Mouse (Mus musculus) brain, adult 2 months (tissue): Measurements from ENCODE around the gene Rictor.

Experiments
- DNase-seq: peaks from one replicate; pipeline ENCODE4 v3.0.0; 2011; ENCODE audit warnings: low read depth, low spot score

The Rictor gene

DNA sequence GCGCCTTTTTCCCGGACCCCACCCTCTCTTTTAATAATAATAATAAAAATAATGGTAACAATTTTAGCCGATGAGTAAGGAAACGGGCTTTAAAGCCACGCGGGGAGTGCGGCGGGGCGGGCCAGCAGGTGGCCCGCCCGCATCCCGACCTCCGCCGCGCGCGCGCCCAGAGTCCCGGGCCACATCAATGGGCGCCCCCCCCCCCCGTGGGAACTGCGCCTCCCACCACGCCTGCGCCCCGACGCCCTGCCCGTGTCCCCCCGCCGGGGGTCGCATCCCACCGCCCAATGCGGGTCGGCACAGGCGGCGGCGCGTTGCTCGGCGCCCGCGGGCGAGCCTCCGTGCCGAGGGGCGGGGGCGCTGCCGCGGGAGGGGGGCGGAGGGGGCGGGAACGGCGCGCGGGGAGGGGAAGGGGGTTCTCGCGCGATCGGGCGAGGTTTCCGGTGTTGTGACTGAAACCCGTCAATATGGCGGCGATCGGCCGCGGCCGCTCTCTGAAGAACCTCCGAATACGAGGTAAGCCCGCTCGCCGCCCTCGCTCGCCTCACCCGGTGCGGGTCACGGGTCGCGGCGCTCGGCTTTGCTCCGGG lies at the start of gene Rictor:
Rictor (plus strand) TSS at position 444 of the 590 bp plus-strand sequence.
- peak; percentile 90 for DNase-seq

DNA sequence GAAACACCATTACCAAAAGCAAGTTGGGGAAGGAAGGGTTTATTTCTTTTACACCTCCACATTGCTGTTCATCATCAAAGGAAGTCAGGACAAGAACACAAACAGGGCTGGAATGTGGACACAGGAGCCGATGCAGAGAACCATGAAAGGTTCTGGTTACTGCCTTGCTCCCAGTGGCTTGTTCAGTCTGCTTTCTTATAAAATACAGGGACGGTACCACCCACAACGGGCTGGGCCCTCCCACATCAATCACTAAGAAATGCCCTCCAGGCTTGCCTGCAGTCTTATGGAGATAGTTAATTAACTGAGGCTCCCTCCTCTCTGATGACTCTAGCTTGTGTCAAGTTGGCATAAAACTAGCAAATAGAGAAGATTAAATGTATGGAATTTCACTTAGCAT lies 46.2 kb upstream of the Rictor start:
- DNase-seq = no peak

GRCm38 (mm10) chr15:6663991-6664390 lies 44.2 kb upstream of the Rictor start:
- no peak for DNase-seq

- no peak for DNase-seq
These were observed 42.1 kb upstream of the Rictor start for GRCm38 (mm10) chr15:6666072-6666471.

- no peak for DNase-seq
These were observed 39.3 kb upstream of the Rictor start for GRCm38 (mm10) chr15:6668793-6669437.

DNA sequence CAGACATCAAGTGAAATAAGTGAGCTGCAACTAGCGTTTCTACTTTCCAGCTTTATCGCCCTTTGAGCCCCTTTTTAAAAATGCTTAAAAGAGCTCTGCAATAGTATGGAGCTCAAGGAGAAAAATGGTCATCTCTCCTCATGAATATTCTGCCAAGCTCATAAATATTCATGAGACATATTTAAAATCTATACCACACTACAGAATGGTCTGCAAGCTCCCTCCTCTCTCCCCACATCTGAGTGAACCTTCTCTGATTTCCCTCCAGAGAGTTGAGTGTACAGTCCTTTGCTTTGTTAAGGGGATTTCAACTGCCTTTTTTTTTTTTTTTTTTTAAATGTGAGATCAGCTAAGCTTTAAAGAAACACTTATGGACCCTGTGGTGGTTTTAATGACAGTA lies 29.7 kb upstream of the Rictor start:
- DNase-seq = no peak

- DNase-seq = no peak
These were observed 6.0 kb upstream of the Rictor start for GRCm38 (mm10) chr15:6702164-6702563.

DNA sequence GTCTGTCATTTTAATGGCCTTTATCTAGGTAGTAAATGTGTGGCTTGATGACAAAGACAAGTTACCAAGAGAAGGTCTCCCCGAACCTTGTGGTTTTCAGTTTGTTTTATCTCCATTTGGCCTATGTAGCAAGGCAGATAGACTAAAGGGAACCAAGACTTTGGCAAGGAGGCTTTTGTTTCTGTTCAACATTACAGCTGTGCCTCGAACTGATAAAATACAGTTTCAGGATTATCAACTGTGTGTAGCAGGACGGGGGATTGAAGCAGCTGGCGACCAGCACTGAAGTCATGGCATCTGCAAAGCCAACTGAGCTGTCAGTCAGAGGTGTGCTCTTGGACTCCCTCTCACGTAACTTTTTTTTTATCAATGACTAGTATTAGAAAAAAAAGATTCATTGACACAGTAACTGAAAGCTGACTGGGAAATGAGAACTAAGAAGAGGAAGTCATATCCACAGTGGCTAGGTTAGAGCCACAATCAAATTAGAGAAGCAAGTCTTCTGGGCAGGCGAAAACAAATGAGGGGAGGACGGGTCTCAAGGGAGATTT lies 2.8 kb upstream of the Rictor start:
- no peak for DNase-seq

- peak; percentile 75 for DNase-seq
These were observed 636 bp upstream of the Rictor start for GRCm38 (mm10) chr15:6707551-6707935.

DNA sequence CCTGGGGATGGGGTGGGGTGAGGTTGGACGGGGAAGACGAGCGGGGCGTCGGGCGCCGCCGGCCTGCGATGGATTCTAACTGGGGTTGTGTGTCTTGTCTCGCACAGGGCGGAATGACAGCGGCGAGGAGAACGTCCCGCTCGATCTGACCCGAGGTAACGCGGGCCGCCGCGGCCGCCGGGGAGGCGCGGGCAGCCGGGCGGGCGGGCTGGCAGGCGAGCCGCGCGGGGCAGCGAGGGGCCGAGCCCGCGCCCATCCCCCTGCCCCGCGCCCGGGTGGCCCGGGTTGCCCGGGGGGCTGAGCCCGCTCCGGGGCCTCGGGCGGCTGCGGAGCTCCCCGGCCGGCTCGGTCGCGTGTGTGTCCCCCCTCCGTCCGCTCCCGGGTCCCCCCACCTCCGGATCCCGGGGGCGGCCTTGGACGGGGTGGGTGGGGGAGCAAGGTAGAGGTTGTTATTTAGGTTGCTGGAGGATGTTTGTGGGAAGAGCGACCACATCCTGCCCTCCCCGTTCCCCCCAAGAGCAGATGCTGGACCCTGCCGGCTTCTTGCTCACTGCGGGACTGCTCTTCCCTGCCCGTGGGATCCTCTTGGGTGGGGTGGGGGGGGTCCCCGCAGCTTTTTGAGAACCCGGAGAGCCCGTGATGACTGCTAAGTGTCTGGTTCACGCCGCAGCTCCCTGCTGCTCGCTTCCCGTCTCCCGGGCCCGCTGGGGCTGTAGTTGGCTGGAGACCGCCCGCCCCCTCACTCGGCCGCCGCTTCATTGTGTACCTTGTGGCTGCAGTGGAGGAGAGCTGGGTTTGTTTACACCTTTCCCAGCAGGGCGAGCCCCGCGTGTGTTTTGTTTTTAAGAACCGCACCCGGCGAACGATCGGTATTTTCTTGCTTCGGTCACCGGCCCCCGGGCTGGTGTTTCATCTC lies 605 bp downstream of the Rictor start:
- peak; percentile 42 for DNase-seq

DNA sequence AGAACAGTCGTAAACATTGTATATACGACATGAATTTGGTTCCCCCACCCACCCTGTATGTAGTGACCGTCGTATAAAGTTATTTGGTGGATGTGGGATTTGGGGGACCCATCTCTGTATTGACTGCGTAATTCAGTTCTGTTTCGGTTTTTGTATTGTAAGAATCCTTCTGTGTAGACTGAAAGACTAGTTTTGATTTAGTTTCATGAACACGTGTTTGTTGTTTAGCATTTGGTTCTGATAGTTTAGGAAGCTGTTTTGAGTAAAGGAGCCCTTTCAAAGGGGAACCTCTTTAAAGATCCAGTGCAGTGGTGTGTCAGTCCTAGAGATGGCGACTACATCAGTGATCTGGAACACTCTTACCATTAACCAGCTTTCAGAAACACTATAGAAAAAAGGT lies 1.4 kb downstream of the Rictor start:
- no peak for DNase-seq

DNA sequence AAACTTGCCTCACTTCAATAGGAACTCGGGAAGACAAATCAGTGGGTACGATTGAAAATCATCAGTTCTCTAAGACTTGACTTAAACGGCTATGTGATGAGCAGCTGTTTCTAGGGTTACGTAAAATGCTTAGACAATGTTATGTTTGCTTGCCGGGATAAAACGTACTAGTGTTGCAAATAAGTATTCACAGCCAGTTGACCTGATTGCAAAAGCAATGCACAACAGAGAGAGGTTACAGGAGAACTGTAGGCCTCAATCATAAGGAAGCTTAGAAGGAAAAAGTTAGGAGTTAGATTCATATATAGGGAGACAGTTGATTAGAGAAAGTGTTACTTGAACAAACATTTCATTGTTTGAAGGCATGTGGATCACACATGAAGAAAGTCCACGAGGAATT lies 2.2 kb downstream of the Rictor start:
- no peak for DNase-seq

GRCm38 (mm10) chr15:6711226-6711625 lies 3.0 kb downstream of the Rictor start:
- DNase-seq = no peak

DNA sequence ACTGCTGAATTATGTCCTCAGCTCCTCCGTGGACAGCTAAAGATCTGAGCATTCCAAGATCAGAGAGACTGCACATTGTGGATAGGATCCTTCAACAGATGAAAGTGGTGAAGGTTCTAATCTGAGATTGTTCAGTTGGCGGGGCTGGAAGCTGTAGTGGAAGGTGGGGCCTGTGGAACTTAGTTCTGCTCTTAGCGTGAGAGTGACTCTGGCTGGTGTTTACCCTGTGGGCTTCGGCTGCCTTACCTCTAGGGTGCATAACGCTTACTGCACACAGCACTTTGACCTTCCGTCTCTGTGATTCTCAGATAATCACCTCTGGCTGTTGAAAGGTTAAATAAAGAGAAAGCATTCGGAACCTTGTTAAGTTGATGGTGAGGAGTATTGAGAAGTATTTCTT lies 6.6 kb downstream of the Rictor start:
- DNase-seq = no peak

GRCm38 (mm10) chr15:6715237-6715636 lies 7.1 kb downstream of the Rictor start:
- no peak for DNase-seq

GRCm38 (mm10) chr15:6721385-6721784 lies 13.2 kb downstream of the Rictor start:
- peak; percentile 61 for DNase-seq

GRCm38 (mm10) chr15:6721802-6722201 lies 13.6 kb downstream of the Rictor start:
- no peak for DNase-seq

GRCm38 (mm10) chr15:6722405-6723176 lies 14.4 kb downstream of the Rictor start:
- no peak for DNase-seq

GRCm38 (mm10) chr15:6723338-6723737 lies 15.2 kb downstream of the Rictor start:
- DNase-seq = no peak

DNA sequence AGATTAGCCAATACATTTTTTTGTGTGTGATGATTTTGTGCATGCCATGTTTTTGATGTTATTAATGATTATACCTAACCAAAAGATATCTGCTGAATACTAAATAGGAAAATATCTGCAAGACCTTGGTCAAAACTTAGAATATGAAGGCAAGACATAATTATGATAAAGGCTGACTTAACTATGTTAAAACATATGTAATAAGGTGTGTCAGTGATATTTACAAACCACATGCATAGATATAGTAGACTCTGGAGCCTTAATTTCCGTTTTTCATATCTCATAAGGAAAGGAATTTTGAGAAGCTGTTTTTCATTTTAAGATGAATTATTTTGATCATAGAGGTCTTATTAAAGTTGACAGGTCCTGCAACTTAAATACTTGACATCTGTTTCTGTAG lies 16.3 kb downstream of the Rictor start:
- no peak for DNase-seq

DNA sequence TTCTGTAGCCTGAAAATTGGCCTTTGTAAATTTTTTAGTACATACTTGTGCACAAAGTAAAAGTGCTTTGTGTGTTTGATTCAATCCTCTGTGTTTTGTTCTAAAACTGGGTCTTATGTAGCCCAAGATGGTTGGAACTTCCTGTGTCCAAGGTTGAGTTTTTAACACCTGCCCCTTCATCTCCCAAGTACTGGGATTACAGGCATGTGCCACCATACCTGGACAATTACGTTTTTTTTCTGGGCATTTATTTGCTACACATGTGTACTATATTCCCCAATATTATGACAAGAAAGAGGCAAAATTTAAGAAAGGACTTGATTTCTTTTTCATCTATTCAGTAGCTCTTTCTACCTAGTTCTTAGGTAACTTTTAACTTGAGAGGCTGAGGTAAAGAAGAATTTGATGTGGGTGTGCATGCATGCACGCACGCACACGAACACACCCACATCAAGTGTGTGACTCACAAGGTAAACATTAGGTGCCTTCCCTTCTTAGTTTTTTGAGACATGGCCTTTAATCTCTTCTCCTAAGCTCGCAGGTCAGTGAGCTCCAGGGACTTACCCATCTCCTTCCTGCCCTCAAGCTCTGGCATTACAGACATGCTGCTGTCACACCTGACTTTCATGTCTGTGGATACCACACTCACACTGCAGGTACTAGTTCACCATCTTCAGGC lies 18.1 kb downstream of the Rictor start:
- DNase-seq = no peak
